Mouse (Mus musculus) liver, postnatal 0 days (tissue): ENCODE data around the gene Plekhd1.

Experiments used
- CTCF ChIP-seq: sonication (generic); IDR thresholded peaks from 2 replicates; pipeline ENCODE4 v1.5.1; 2016; ENCODE audit warnings: antibody characterized with exemption, low read depth
- EP300 ChIP-seq: IDR thresholded peaks from 2 replicates; pipeline ENCODE4 v1.6.1; 2016; ENCODE audit warnings: antibody characterized with exemption, low read depth, mild to moderate bottlenecking

GRCm38 (mm10) chr12:80706208-80706914 is 14.0 kb downstream of the Plekhd1 start:
- TF ChIP-seq CTCF, result no peak
- TF ChIP-seq EP300, result no peak
